Mouse (Mus musculus): ENCODE measurements around the gene Vdac2.

Gene Vdac2

GRCm38 (mm10) chr14:21851996-21852791 lies 27.2 kb downstream of the Vdac2 start:
- DNase-seq (ENCODE audit: low read depth), result peak; percentile 67

GRCm38 (mm10) chr14:21853456-21854109 lies 28.5 kb downstream of the Vdac2 start:
- peak; percentile 96 for DNase-seq (ENCODE audit: low read depth)

GRCm38 (mm10) chr14:21854271-21854670 lies 29.2 kb downstream of the Vdac2 start:
- no peak for DNase-seq (ENCODE audit: low read depth)

- no peak for DNase-seq (ENCODE audit: low read depth)
Measured at GRCm38 (mm10) chr14:21855961-21856360, 30.9 kb downstream of the Vdac2 start.

- no peak for DNase-seq (ENCODE audit: low read depth)
Measured at GRCm38 (mm10) chr14:21856886-21857285, 31.8 kb downstream of the Vdac2 start.

- DNase-seq (ENCODE audit: low read depth), result no peak
Measured at GRCm38 (mm10) chr14:21866291-21866690, 41.3 kb downstream of the Vdac2 start.

GRCm38 (mm10) chr14:21866816-21867215 lies 41.8 kb downstream of the Vdac2 start:
- no peak for DNase-seq (ENCODE audit: low read depth)

GRCm38 (mm10) chr14:21890430-21890829 lies 65.4 kb downstream of the Vdac2 start:
- peak; percentile 86 for DNase-seq (ENCODE audit: low read depth)

- no peak for DNase-seq (ENCODE audit: low read depth)
Measured at GRCm38 (mm10) chr14:21891581-21892340, 66.7 kb downstream of the Vdac2 start.

GRCm38 (mm10) chr14:21892341-21892659 lies 67.3 kb downstream of the Vdac2 start:
- DNase-seq (ENCODE audit: low read depth), result no peak
